Mouse (Mus musculus) mouse embryonic stem cell (cell line): ENCODE measurements around the gene D630003M21Rik.

Experiments used
- in situ Hi-C, 2 experiments: fragments of 300-500 bp; cut with MboI; formaldehyde crosslinking; loops; 1 replicate in 1 of 2; 3 replicates in 1 of 2; pipeline ENCODE4 v1.14.3; 2019 to 2020; ENCODE audit warnings: low sequenced_read_pairs in 2 of 2, low pct_unique_long_range_greater_than_20kb in 1 of 2, mixed read lengths in 1 of 2; ENCODE audit not compliant: unreplicated experiment in 1 of 2

Gene D630003M21Rik

DNA sequence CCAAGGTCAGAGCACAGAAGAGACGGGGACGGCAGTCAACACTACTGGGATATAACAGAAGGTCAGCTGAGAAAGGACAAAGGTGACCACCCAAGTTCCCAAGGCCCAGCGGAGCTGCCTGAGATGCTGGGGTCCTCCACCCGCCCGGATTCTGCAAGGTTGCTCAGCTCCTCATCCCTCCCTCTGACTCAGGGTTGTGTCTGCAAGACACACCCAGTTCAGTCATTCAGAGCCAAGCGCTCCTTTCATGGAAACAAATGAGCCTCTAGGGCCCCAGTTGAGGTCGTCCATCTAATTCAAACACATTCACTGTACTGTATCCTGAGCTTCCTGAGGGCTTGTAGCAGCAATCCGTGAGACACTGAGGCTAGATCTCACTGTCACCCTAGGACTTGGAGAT lies 74.4 kb downstream of the D630003M21Rik start:
- in situ Hi-C loops = no loop called here

DNA sequence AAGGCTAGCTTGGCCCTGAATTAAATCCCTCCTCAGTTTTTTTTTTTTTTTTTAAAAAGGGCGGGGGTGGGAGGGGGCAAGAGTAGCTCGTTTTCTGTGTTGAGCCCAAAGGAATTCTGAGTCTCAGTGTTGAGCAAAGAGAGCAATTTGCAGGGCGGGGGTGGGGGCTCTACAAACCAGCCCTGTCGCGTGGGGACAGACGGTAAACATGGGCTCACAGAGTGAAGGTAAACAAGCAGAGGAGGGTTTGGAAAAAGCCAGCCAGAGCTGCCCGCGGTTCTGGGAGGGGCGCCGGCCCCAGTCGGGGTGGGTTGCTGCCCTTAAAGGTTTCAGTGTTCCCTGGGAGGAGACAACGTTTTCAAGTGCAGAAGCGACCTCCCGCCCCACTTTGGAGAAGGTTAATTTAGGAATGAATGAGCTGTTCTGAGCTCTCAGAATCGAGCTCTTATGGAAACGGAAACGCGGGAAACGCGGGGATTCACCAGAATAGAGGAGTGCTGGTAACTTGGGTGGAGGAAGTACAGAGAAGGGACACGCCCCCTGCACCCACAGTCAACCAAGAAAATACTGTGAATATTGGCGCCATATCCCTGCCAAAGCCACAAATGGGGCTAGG lies 75.2 kb downstream of the D630003M21Rik start:
- in situ Hi-C loops = no loop called here

DNA sequence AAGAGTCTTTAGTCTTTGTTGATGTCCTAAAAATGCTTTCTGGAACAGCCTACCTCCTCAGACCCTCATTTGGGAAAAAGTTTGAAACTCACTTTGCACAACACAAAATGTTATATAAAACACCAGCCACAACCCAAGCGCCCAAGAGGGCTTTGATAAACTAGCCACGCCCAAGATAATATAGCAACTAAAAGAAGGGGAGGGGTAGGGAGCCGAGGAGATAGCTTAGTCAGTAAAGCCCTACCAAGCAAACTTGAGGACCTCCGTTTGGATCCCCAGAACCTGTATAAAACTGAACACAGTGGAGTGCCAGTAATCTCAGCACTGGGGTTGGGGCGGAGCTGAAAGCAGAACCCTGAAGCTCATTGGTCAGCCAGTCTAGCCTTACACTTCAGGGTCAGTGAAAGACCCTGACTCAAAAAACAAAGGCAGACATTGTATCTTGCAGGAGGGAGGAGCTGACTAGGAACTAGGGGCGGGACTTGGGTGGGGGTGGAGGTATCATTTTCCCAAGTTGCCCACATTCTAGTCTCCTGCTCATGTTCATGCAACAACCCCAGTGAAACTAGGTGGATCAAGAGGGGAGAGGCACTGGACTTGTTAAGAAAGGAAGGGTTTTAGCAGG lies 76.2 kb downstream of the D630003M21Rik start:
- in situ Hi-C loops = no loop called here

DNA sequence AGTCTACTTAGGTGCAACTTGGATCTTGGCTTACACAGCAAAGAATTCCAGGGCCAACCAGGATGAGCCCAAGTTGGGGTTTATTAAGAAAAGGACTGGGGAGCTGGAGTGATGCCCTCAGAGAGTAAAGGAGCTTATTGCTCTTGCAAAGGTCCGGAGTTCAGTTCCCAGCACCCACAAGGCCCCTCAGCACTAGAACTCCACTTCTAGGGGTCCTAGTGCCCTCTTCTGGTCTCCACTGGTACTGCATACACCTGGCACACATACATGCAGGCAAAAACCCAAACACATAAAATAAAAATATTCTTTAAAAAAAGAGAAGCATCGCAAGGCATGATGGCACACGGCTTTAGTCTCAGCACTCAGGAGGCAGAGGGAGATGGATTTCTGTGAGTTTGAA lies 77.9 kb downstream of the D630003M21Rik start:
- in situ Hi-C loops = no loop called here

DNA sequence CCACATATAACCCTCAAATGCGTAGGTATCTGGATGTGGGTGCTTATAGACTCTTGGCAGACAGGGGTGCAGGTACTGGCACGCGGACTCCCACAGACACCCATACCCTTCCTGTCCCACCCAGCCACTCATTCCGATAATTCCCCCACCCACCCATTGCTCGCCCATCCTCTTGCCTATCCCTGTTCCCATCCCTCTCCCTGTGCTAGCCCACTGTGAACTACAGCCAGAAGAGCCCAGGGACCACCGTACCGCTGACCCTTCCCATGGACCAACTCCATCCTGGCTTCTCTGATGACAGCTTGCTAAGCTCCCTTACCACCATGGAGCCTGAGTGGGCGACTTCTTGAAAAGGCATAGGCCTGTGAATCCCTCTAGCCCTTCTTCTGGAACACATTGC lies 82.1 kb downstream of the D630003M21Rik start:
- in situ Hi-C loops = no loop called here

DNA sequence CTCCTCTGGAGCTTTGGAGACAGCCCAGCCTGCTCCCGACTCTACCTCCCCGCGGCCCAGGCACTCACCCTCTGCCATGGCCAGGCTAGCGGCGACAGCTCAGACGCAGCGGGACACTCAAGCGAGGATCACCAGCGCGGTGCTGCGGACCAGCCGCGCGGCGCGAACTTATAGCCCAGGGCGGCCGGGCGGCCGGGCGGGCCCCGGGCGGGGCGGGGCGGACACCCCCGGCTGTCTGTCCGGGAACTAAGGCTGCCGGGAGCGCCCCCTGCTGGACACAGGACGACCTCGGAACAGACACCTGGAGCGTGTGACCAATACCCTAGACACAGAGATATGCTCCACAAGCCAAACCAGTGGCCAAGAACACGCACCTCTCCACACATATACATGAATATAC lies 82.8 kb downstream of the D630003M21Rik start, which contains the start of gene Tgm2:
Gene Tgm2 (minus strand): TSS at position 214 of the 400 bp plus-strand sequence.
- in situ Hi-C loops = no loop called here

DNA sequence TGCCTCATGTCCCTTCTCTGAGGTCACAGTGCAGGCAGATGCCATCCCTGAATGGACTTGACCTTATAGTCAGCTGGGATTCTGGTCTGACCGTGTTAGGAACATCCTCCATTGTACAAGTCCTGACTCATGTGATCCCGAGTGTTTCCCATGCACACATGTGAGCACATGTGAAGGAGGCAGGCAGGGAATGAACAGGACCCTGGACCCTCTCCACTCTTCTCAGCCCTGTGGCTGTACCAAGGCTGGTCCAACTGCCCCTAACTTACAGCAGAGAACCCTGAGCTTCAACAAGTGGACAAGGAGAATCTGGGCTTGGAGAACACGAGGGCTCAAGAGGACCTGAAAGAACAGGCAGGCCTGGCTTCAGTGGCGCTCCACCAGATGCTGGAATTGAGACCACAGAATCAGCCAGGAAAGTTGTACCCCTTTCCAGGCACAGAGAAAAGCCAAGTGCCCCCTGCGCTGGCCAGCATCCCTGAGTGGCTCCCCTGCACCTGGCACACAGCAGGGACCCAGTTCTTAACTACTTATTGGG lies 83.4 kb downstream of the D630003M21Rik start:
- in situ Hi-C loops = no loop called here

DNA sequence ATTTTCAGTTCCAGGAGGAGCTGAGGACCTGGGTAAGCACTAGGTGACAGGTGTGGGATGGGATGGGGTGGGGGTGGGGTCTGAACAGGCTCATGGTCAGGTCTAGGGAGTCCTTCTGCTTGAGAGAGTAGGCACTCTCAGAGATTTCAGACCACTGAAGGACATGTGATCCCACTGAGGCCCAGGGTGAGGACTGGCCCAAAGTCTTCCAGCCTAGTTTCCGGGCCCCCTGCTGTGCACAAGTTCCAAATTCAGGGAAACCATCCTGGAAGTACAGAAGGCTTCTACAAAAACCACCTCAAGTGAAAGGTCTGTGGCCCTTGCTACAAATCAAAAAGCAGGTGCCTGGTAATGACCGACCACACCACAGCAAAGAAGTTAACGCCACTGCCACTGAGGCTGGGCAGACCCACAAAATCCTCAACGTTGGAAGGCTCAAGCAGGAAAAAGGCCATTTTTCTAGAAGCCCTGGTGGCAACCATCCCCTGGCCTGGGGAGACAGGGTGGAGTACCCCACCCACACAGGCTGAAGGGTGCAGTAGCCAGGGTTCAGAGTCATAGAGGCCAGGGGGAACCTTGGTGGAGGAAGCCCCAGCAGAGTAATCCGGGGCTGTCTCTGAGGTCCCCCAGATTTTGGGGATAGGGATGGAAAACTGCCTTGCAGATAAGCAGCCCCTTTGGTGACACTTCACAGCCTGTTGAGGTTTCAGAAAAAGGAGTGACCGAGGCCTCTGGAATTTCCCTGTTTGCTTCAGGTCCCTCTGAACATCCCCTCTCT lies 84.1 kb downstream of the D630003M21Rik start:
- in situ Hi-C loops = no loop called here

DNA sequence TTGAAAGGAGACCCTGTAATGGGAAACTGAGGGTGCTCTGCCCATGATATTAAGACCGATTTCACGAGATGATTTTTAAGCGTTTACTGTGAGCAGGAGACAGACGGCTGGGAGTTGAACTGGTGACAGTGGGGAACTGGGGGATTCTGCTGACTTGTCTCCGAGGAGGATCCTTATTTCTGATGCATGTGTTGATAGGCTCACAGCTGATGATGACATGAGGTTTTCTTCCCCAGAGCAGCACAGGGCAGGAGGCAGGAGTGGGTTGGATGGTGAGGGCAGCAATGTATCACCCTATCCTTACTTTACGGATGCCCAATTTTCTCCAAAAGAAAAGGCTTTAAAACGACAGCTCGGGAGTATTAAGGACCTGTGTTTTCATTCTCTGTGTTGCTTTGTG lies 84.8 kb downstream of the D630003M21Rik start:
- in situ Hi-C loops = no loop called here

DNA sequence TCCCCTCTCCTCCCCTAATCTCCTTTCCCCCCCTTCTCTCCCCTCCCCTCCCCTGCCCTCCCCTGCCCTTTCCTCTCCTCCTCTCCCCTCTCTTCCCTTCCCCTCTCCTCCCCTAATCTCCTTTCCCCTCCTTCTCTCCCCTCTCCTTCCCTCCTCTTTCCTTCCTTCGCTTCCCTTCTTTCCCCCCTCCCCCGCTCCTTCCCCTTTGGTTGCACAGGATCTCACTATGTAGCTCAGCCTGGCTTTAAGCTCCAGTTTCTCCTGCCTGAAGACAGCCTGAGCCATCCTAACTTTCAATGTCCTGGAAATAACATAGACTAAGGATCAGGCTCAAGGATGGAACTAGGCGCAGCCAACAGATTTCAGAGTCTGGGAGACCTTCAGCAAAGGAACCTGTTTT lies 85.2 kb downstream of the D630003M21Rik start:
- in situ Hi-C loops = no loop called here

DNA sequence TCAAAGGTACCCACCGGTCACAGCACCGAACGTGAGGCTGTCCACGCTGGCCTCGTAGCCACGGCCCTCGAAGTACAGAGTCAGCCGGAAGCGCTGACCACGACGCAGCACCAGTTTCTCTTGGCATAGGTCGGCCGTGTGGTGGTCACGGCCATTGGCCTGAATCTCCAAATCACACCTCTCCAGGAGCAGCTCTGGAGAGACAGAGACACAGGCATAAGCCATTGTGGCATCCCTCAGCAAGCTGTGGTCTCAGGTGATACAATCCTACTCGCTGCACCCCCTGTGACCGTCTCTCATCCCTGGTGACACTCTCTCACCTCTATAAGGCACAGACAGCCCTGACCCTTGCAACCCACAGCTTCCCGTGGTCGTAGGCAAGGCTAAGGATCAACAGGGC lies 86.0 kb downstream of the D630003M21Rik start:
- in situ Hi-C loops = no loop called here

DNA sequence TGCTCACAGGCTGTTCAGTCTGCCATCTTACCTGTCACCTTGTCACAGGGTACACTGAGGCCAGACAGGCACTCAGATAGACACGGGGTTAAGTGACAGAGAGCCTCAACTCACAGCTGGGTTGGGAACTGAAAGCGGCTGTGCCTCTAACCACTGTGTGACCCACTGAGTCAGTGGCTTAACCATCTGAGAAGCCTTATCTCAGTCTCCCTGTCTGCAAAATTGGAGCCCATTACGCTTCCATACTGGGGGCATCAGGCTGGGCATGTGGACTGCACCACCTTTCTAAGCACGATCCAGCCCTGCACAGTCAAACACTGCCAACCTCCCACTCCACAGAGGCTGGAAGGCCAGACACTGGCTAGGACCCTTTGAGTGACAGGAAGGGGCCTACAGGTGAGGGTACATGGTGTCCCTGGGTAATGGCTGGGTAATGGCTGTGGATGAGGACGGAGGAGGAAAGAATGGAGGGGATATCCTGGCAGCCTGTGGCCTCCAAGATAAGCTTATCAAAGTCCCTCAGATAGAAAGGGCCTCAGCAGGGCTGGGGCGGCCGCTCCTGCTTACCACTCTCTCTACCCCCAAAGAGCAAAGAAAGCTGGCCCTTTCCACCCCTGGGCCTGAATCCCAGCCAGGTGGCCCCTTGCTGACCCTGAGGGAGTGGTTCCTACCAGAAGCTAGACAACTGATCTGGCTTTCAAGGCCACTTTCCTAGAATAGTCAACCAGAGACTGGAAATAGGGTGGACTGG lies 87.2 kb downstream of the D630003M21Rik start:
- in situ Hi-C loops = no loop called here

DNA sequence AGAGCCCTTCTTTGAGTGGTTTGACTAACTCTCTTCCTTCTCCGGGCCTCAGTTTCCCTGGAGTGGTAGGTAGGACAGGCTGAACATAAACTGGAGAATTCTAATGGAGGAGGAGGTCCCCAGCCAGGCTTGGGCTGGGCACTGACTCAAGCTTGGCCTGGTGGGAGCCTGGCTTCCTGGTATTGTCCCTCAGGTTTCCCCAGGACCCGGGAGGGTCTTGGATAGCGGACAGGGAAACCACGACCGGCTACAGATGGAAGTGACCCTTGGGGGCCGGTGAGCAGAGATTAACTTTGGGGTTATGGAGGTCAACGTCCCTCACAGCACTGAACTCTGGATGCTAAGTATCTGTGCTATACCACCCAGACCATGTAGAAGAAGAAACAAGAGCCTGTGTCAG lies 87.8 kb downstream of the D630003M21Rik start:
- in situ Hi-C loops = no loop called here

DNA sequence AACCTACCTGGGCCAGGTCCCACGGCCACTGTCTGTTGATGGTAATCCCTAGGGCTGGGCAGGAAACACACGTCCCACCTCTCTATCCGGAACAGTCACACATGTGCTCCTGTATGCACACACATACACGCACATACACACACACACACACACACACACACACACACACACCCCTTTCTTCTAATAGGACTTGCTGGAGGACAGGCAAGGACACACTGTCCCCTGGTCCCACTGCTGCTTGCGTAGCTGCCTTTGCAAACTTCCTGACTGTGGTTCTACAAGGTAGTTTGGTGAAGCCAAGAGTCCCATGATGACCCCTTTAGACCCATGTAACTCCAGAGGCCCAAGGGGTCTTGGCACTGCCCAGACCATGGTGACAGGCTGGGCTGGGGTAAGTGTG lies 88.4 kb downstream of the D630003M21Rik start:
- in situ Hi-C loops = no loop called here

DNA sequence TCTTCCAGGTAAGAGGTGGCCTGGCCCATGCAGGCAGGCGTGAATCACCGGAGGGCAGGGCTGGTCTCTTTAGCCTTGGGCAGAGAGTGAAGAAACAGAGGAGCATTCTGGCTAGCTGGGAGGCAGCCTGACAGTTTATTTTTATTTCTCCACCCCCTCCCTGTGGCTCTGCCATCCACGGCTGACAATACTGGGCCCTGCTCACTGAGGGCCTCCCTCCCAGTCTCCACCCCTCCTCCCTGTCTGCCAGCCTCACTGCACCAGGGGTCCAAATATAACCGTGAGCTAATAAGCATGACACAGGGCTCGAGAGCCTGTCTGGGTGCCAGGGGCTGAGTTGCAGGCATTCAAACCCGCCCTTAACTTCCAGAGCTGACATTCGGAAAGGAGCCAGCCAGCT lies 89.4 kb downstream of the D630003M21Rik start:
- in situ Hi-C loops = no loop called here

DNA sequence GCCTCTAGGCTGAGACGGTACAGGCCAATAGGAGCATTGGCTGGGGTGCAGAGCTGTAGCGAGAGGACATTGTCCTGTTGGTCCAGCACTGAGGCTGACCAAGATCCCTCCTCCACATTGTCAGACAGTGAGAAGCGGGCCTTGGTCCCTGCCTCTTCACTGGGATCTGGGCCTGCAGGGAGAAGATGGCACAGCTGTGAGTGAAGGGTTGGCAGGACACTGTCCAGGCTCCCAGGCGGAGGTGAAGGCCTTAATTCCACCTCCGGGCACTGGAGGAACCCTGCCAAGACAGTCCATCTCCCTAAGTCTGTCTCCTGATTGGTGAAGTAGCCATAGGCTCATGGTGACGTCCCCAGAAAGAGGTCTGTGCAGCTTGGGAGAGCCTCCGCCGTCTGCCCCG lies 90.2 kb downstream of the D630003M21Rik start:
- in situ Hi-C loops = no loop called here

DNA sequence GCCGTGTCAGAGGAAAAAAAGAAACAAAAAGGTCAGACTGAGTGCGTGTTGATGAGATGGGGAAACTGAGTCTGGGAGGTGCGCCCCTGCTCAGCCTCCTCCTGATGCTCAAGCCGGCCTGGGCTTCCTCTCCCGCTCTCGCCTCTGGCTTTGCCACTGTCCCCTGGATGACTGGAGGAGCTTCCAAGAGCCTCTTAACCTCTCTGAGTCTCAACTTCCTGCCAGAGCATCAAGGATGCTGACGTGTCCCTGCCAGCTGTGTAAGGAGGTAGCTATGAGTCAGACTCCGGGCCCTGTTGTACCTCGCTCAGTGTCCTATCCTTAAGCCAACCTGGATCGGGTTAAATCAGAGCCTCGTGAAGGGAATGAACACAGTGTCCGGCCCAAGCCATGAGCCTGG lies 91.3 kb downstream of the D630003M21Rik start:
- in situ Hi-C loops = no loop called here

DNA sequence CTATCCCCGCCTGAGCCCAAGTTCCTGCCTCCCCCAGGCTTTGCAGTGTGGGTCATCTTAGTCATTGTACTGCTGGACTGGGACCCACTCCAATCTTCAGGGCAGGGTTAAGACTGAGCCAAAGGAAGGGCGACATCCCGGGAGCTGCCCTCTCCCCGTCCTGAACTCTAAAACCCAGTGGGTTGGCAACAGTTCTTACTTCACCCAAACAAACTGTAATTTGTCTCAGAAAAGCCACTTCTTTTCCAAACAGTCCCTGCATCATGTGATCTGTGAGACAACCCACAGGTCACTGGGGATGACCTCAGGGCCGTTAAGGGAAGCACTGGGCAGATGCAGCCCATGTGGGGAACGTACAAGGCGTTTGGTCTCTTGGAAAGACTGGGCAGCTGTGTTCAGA lies 92.8 kb downstream of the D630003M21Rik start:
- in situ Hi-C loops = no loop called here

DNA sequence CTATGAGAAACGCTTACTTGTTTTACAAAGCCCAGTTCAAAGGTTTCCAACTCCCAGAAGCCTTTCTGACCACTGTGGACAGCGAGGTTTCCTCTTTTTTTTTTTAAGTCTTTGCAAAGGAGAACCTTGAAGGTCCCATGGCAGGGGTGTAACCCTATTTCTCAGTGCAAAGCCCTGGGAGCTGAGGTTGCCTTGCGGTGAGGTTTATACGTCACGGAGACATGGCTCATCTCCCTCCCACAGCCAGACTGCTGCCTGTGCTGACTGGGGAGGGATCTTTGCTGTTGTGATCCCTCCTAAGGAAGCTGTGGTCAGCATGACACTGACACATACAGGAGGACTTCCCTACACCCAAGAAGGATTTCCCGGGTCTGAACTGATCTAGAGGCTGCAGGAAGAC lies 96.0 kb downstream of the D630003M21Rik start:
- in situ Hi-C loops = no loop called here
